13 mouse cellular contexts compared by ENCODE assay signal in the genomic region with DNA sequence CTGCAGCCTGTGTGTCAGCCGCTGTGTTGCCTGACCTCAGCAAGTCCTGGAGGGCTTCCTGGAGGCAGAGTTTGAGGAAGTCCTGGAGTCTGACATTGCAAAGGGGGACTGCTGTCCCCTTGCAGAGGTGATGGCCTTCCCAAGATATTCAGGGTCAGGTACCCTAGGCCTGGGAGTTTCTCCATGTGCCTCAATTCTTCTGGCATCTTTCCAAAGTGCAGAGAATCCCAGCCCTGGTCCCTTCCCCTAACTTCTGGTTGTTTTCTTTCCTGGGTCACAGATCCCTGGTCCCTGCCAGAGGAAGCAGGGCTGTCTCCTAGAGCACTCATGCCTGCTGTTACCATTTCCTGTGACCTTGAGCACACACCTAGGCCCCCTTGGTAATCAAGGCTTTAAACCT. TPM values are rescaled to one million over a fixed set of nuclear protein-coding genes. Genes with fewer than 3 reads are reported as not detected.
DNase-seq lines count a peak whose midpoint lies in the region; ATAC-seq and TF ChIP-seq lines count a peak whose summit lies in the region.
"Had no signal": no experiment of that assay in that cellular context is flagged by ENCODE, and none has a peak within 500 bp of the region (broad histone marks: within the 10 kb centered on the region; RNA-seq: fewer than 3 reads in every experiment).

No protein-coding gene starts in this region.

- no peaks in the 10 kb centered on the region for H3K36me3 ChIP-seq in heart, postnatal 0 days (replicated peaks; ENCODE audit: control insufficient read depth, insufficient read depth, low read length)
- H3K36me3 ChIP-seq in lung, embryonic 15.5 days: no peaks in the 10 kb centered on the region
- H3K36me3 ChIP-seq in stomach, postnatal 0 days (ENCODE audit: control insufficient read depth, insufficient read depth, low read length): no peaks in the 10 kb centered on the region
- H3K36me3 ChIP-seq in hindbrain, embryonic 10.5 days: no peaks in the 10 kb centered on the region
- H3K36me3 ChIP-seq: hindbrain, embryonic 15.5 days; neural tube, embryonic 12.5 days had no signal

- no peak overlapping the region for H3K9ac ChIP-seq in heart, postnatal 0 days (replicated peaks; ENCODE audit: low read depth, low read length)
- H3K9ac ChIP-seq in lung, embryonic 15.5 days: no peak overlapping the region
- no peak overlapping the region for H3K9ac ChIP-seq in stomach, postnatal 0 days (ENCODE audit: low read length)
- H3K9ac ChIP-seq: hindbrain, embryonic 15.5 days; neural tube, embryonic 12.5 days had no signal

- no peak for TF ChIP-seq EP300 in heart, postnatal 0 days (IDR thresholded peaks at IDR 0.05; ENCODE audit: low read depth)
- no peak for TF ChIP-seq EP300 in stomach, postnatal 0 days (optimal IDR thresholded peaks at IDR 0.05)

- peaks cover 25% of the 10 kb centered on the region for H3K27me3 ChIP-seq in heart, postnatal 0 days (ENCODE audit: control insufficient read depth, insufficient read depth, low read length)
- H3K27me3 ChIP-seq in lung, embryonic 15.5 days: peaks cover 32% of the 10 kb centered on the region
- no peaks in the 10 kb centered on the region for H3K27me3 ChIP-seq in stomach, postnatal 0 days (ENCODE audit: control insufficient read depth, insufficient read depth, low read length)
- H3K27me3 ChIP-seq in hindbrain, embryonic 10.5 days (ENCODE audit: insufficient read depth, poor library complexity, severe bottlenecking): peaks cover 76% of the 10 kb centered on the region

- peaks cover 36% of the 10 kb centered on the region for H3K4me1 ChIP-seq in heart, postnatal 0 days (ENCODE audit: control insufficient read depth, insufficient read depth)
- peaks cover 54% of the 10 kb centered on the region for H3K4me1 ChIP-seq in lung, embryonic 15.5 days
- H3K4me1 ChIP-seq in stomach, postnatal 0 days (replicated peaks; ENCODE audit: control insufficient read depth, insufficient read depth): peaks cover 17% of the 10 kb centered on the region
- peaks cover 38% of the 10 kb centered on the region for H3K4me1 ChIP-seq in hindbrain, embryonic 10.5 days (replicated peaks)

- WGBS in heart, postnatal 0 days: 84% methylated on average over 1 of the region's 1 CpGs
- WGBS in lung, embryonic 15.5 days: 72% methylated on average over 1 of the region's 1 CpGs
- WGBS in stomach, postnatal 0 days: 83% methylated on average over 1 of the region's 1 CpGs
- WGBS in hindbrain, embryonic 10.5 days: 81% methylated on average over 1 of the region's 1 CpGs

- DNase-seq in cerebellum, adult 9-10 months: peak; percentile 60
- no peak for DNase-seq in cerebellum, adult 11 months
- DNase-seq in heart, postnatal 0 days (ENCODE audit: low spot score): no peak
- DNase-seq in heart, adult 11 months: no peak
- no peak for DNase-seq in lung, postnatal 10 days
- DNase-seq in stomach, postnatal 0 days (ENCODE audit: low spot score): no peak
- no peak for DNase-seq in hindbrain, embryonic 10.5 days (ENCODE audit: low spot score)
- DNase-seq: thymus, postnatal 4 days had no signal

- peak overlapping the region; percentile 83 for H3K27ac ChIP-seq in heart, postnatal 0 days (ENCODE audit: low read depth)
- H3K27ac ChIP-seq in lung, embryonic 15.5 days: peak overlapping the region; percentile 94
- H3K27ac ChIP-seq in stomach, postnatal 0 days (replicated peaks): peak overlapping the region; percentile 88
- no peak overlapping the region for H3K27ac ChIP-seq in hindbrain, embryonic 10.5 days
- H3K27ac ChIP-seq: hindbrain, embryonic 15.5 days; neural tube, embryonic 12.5 days had no signal

- no peak overlapping the region for H3K4me3 ChIP-seq in heart, postnatal 0 days (ENCODE audit: low read depth, low read length)
- no peak overlapping the region for H3K4me3 ChIP-seq in lung, embryonic 15.5 days
- H3K4me3 ChIP-seq in stomach, postnatal 0 days (ENCODE audit: low read depth, low read length): no peak overlapping the region
- H3K4me3 ChIP-seq in hindbrain, embryonic 10.5 days: no peak overlapping the region
- H3K4me3 ChIP-seq: hindbrain, embryonic 15.5 days; neural tube, embryonic 12.5 days had no signal

- H3K9me3 ChIP-seq in heart, postnatal 0 days (replicated peaks; ENCODE audit: control insufficient read depth, low read length): no peaks in the 10 kb centered on the region
- no peaks in the 10 kb centered on the region for H3K9me3 ChIP-seq in lung, embryonic 15.5 days
- no peaks in the 10 kb centered on the region for H3K9me3 ChIP-seq in stomach, postnatal 0 days (ENCODE audit: control insufficient read depth, low read length)
- no peaks in the 10 kb centered on the region for H3K9me3 ChIP-seq in hindbrain, embryonic 10.5 days
- H3K9me3 ChIP-seq: hindbrain, embryonic 15.5 days; neural tube, embryonic 12.5 days had no signal

- TF ChIP-seq CTCF in heart, postnatal 0 days (IDR thresholded peaks at IDR 0.05; ENCODE audit: low read depth): no peak
- TF ChIP-seq CTCF in stomach, postnatal 0 days (IDR thresholded peaks at IDR 0.05; ENCODE audit: low read depth): no peak

- no peak overlapping the region for H3K4me2 ChIP-seq in heart, postnatal 0 days (ENCODE audit: low read depth, low read length)
- H3K4me2 ChIP-seq in lung, embryonic 15.5 days: no peak overlapping the region
- peak overlapping the region; percentile 25; the same call in 1 of the 2 replicates for H3K4me2 ChIP-seq in stomach, postnatal 0 days (replicated peaks; ENCODE audit: low read depth)
- H3K4me2 ChIP-seq: hindbrain, embryonic 15.5 days; neural tube, embryonic 12.5 days had no signal

- ATAC-seq in heart, postnatal 0 days (ENCODE audit: insufficient read depth, low read depth): no peak
- ATAC-seq in lung, embryonic 15.5 days (ENCODE audit: borderline replicate concordance, extremely low read depth, low FRiP score, low TSS enrichment): no peak
- no peak for ATAC-seq in stomach, postnatal 0 days (ENCODE audit: low FRiP score, low TSS enrichment)
- ATAC-seq: forebrain, embryonic 14.5 days had no signal

RNA-seq across cellular contexts. Expression of gene Pitpnm3, which starts 3.9 kb away (rescaled TPM):
- 0.27 and 1.0 TPM in 2 replicates for total RNA-seq in heart, postnatal 0 days (2014; rRNA removed; ENCODE audit: low replicate concordance)
- 0.29 and 0.38 TPM in 2 replicates for polyA plus RNA-seq in heart, postnatal 0 days (2015; fragmentation: Nextera tagmentation; extraction: Ambion mirVana)
- polyA plus RNA-seq in lung, embryonic 15.5 days (2015; fragmentation: Nextera tagmentation; extraction: Ambion mirVana): 1.8 and 1.9 TPM in 2 replicates
- 1.2 and 1.3 TPM in 2 replicates for polyA plus RNA-seq in stomach, postnatal 0 days (2015; fragmentation: Nextera tagmentation; extraction: Ambion mirVana)
- polyA plus RNA-seq in hindbrain, embryonic 10.5 days (2016; fragmentation: Nextera tagmentation; extraction: Ambion mirVana): 0.20 and 0.31 TPM in 2 replicates
- total RNA-seq: monocyte, adult 5-6 weeks had no signal
